Mouse (Mus musculus) brown adipose tissue, adult 24 weeks (tissue): ENCODE data around the gene Eipr1. TPM values are rescaled to one million over a fixed set of nuclear protein-coding genes. Genes with fewer than 3 reads are reported as not detected.
"Not testable (repeated sequence)": the region's sequence is repeated elsewhere in the genome, so short reads cannot be mapped to it uniquely, and the experiment has no call there.

Experiments
- H3K27ac ChIP-seq: fragments of 200-500 bp; replicated peaks from 2 replicates; pipeline ENCODE4 v1.5.1; 2012; ENCODE audit warnings: low read depth, mild to moderate bottlenecking, low read length
- H3K4me1 ChIP-seq: fragments of 200-500 bp; 2 replicates; pipeline ENCODE4 v1.6.1; 2012; ENCODE audit warnings: low read length, mixed read lengths; ENCODE audit not compliant: control insufficient read depth, insufficient read depth, insufficient read length
- H3K4me3 ChIP-seq: fragments of 200-500 bp; 2 replicates; pipeline ENCODE4 v1.5.1; 2012; ENCODE audit warnings: low read depth, mild to moderate bottlenecking, low read length, moderate library complexity; ENCODE audit not compliant: insufficient read depth
- polyA plus RNA-seq: library from polyadenylated mRNA; stranded (reverse); fragments of >200 nt; gene quantifications from 2 replicates; pipeline ENCODE4 v1.2.4, GENCODE M21; 2012; ENCODE audit not compliant: missing spikeins, insufficient read depth, insufficient read length

The Eipr1 gene
- polyA plus RNA-seq, 1 experiment: 23.1 TPM

GRCm38 (mm10) chr12:28906016-28906415, 154.4 kb downstream of the Eipr1 start:
- no peak overlapping the region for H3K27ac ChIP-seq
- H3K4me3 ChIP-seq: no peak overlapping the region
- no peaks in the 10 kb centered on the region for H3K4me1 ChIP-seq

DNA sequence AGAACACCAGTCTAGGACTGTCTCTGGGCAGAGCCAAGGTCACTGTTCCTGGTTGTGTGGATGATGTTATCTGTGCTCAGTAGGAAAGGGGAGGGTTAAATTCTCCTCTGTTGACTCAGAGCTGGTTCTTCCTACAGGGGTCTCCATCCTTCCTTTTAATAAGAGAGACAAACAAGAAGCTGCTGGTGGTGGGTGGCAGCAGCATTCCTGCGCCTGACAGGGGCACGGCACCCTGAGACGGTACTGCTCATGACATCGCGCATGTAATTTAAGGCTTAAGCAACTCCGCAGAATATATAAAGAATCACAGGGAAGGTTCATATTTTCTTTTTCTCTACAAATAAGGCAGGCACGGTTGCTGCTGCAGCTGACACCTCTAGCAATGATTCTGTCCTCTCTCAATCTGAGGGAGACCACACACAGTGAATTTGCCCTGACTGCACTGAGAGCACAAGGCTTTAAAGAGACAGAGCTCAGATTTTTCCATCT, 155.2 kb downstream of the Eipr1 start:
- Histone ChIP-seq H3K4me1 (no peaks in the 10 kb centered on the region), H3K27ac (no peak overlapping the region), H3K4me3 (no peak overlapping the region)

DNA sequence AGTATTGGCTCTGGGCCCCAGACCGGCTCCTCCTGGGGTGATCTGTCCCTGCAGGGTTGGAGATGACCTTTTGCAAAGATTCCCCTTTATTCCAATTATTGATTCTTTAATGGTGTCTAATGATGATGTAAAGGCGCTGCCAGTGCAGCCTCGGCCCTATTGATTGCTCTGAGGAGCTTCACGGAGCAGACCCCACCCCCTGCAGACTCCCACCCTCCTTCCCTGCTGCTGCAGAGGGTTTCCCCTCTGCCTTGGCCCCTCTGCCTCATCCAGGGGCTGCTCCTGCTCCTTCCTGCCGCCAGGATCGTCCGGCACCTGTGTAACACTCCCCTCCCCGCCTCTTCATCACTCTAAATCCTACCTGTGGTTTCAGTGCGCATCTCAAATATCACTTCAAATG, 156.2 kb downstream of the Eipr1 start:
- Histone ChIP-seq H3K27ac (no peak overlapping the region), H3K4me1 (no peaks in the 10 kb centered on the region), H3K4me3 (no peak overlapping the region)

DNA sequence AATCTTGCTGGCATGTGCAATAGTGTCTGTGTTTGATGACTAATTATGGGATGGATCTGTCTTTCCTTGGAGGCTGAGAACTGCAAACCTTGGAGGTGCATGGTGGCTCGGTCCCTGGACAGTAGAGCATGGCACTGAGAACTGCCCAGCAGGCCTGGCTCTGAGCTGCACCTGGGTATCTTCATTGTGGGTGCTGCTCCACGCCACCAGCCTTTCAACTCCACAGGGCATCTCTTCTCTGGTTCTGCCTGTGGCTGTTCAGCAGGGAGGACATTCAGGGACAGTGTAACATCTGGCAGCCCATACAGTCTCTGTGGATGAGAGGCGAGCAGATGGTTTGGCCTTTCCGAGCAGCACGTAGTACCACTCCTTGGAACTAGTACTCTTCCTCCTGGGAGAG, 158.2 kb downstream of the Eipr1 start:
- Histone ChIP-seq H3K4me3 (no peak overlapping the region), H3K27ac (no peak overlapping the region), H3K4me1 (no peaks in the 10 kb centered on the region)

DNA sequence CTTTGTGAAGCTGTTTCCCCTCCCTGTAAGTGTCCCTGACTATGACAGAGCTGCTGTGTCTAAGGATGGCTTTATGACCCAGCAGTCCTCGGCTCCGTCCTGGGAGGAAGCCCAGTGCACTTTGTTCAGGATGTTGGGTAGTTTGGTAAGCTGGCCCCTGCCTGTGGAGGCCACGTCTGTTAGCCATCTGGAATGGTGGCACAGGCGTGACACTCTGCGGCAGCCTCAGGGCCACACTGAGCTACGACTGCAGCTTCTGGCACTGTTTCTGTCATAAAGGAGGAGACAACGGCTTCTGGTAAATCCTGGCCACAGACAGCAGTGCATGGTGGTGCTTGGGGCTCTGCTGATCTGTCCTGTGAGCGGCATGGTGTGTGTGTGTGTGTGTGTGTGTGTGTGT, 159.0 kb downstream of the Eipr1 start:
- no peak overlapping the region for H3K27ac ChIP-seq
- H3K4me3 ChIP-seq: no peak overlapping the region
- H3K4me1 ChIP-seq: no peaks in the 10 kb centered on the region

DNA sequence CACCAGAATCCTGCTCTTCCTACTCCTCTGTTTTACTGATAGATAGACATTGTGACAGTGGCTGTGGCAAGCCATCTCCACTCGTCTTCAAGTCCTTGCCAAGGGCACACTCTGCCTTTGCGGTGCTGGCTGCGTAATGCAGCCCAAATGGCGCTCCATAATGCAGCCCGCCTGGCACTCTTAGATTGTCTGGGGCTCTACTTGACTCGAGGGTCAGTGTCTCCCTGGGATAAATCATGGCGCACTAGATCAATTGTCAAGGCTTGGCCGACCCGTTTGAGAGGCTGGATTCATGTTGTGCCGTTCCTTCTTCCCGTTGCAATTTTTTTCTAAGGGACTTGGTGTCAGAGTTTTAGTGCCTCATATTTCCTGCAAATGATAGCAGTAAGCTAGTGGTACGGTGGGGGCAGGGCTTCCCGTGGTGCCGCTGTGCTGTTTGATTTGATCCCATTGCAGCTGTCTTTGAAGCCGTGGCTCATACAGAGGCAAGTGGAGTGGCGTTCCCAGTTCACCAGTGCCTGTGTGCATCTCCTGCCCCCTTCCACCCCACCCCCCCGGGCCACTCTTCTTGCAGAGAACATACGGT, 160.8 kb downstream of the Eipr1 start:
- H3K4me1 ChIP-seq: no peaks in the 10 kb centered on the region
- H3K27ac ChIP-seq: no peak overlapping the region
- no peak overlapping the region for H3K4me3 ChIP-seq

DNA sequence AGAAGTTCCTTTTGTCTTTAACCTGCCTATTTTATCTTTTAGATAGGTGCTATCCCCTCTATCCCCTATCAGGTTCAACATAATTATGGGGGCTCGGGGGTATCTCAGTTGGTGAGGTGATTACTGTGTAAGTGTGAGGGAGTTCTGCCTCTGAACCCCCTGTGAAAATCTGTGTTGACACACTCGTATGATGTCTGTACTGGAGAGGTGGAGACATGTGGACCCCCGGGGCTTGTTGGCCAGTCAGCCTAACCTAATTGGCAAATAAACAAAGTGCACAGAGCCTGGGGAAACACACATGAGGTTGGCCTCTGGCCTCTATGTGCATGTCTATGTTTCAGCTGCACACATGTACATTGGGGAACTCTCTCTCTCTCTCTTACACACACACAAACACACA, 161.5 kb downstream of the Eipr1 start:
- Histone ChIP-seq H3K4me3 (no peak overlapping the region), H3K4me1 (no peaks in the 10 kb centered on the region)

GRCm38 (mm10) chr12:28914056-28914455, 162.5 kb downstream of the Eipr1 start:
- not testable (repeated sequence) for H3K4me3 ChIP-seq, H3K4me1 ChIP-seq, H3K27ac ChIP-seq

More for the DNA sequence above, 161.5 kb downstream of the Eipr1 start:
- H3K27ac ChIP-seq: no peak overlapping the region

Other genes starting within 250 kb of the Eipr1 start
- not detected in 2 replicates for gene Dcdc2c, start 199.4 kb upstream of the Eipr1 start, polyA plus RNA-seq
- not detected in 2 replicates for gene Allc, start 169.3 kb upstream of the Eipr1 start, polyA plus RNA-seq
- 0.71 TPM in 1 of 2 replicates, not detected in the other for gene Colec11, start 128.4 kb upstream of the Eipr1 start, polyA plus RNA-seq
- gene Rps7, start 115.8 kb upstream of the Eipr1 start, polyA plus RNA-seq: 299 and 535 TPM in 2 replicates
- 5.5 and 6.8 TPM in 2 replicates for gene Rnaseh1, start 102.2 kb upstream of the Eipr1 start, polyA plus RNA-seq
- gene Adi1, start 76.6 kb upstream of the Eipr1 start, polyA plus RNA-seq: 33.4 and 58.5 TPM in 2 replicates
- gene Trappc12, start 1.3 kb upstream of the Eipr1 start, polyA plus RNA-seq: 13.4 and 17.6 TPM in 2 replicates